Mouse (Mus musculus) bone marrow macrophage, adult 2 months (primary cell): Measurements from ENCODE around the gene Syt2. TPM values are rescaled to one million over a fixed set of nuclear protein-coding genes. Genes with fewer than 3 reads are reported as not detected.

Experiments
- H3K27ac ChIP-seq: 2 replicates; pipeline ENCODE4 v1.5.1; 2012; ENCODE audit warnings: low read depth, low read length; ENCODE audit not compliant: insufficient read depth
- H3K4me1 ChIP-seq: 2 replicates; pipeline ENCODE4 v1.6.1; 2012; ENCODE audit warnings: low read length; ENCODE audit not compliant: control insufficient read depth, insufficient read depth
- H3K4me3 ChIP-seq: 2 replicates; pipeline ENCODE4 v1.5.1; 2012; ENCODE audit warnings: mild to moderate bottlenecking, low read length, moderate library complexity; ENCODE audit not compliant: insufficient read depth
- CTCF ChIP-seq: IDR thresholded peaks from 2 replicates; pipeline ENCODE4 v1.5.1; 2012; ENCODE audit warnings: low read depth, mild to moderate bottlenecking, low read length, moderate library complexity
- POLR2A ChIP-seq: IDR thresholded peaks from 2 replicates; pipeline ENCODE4 v1.6.1; 2012; ENCODE audit warnings: mild to moderate bottlenecking, low read depth, low read length, borderline replicate concordance
- polyA plus RNA-seq: library from polyadenylated mRNA; stranded (reverse); fragments of >200 nt; gene quantifications from 2 replicates; pipeline ENCODE4 v1.2.4, GENCODE M21; 2012; ENCODE audit not compliant: missing spikeins, insufficient read depth, insufficient read length

Gene Syt2
- polyA plus RNA-seq, 1 experiment = not detected

DNA sequence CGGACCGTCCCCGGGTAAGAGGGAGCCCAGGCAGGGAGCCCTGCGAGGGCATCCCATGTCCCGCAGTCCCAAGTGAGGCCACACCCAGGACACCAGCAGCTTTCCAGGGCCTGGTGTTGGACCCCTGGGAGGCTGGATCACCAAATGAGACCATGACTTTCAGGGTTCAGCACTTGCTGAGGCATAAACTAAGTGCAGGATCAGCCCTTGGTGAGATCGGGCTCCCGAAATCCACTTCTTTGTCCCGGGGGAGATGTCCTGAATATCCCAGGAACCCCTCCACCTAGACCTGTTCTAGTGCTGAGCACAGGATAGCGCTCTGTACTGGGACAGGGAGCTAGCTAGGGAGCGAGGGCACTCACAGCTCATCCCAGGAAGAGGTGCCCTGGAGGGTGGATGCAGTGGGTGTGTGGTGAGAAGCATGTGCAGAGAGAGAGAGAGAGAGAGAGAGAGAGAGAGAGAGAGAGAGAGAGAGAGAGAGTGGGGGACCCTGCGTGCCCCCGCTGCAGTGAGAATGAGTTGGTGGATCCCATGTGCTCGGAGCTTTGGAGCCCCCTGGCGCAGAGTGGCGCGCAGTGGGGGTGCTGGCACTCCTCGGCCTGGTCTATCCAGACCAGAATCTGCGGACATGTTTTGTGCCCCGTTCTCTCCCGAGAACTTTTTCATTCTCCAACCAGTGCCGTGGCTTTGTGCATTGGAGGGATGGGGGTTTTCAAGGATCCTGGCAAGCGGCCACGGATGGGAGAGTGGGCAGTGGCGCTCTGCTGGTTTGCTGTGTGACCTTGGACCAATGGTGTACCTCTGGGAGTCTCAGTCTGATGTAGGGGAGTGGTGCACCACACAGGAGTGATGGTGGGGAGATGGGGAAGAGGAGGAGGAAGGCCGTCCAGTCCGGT is 63.2 kb downstream of the Syt2 start:
- no peak overlapping the region for H3K4me3 ChIP-seq
- H3K27ac ChIP-seq = no peak overlapping the region
- TF ChIP-seq POLR2A (no peak), CTCF (no peak)
- no peaks in the 10 kb centered on the region for H3K4me1 ChIP-seq

DNA sequence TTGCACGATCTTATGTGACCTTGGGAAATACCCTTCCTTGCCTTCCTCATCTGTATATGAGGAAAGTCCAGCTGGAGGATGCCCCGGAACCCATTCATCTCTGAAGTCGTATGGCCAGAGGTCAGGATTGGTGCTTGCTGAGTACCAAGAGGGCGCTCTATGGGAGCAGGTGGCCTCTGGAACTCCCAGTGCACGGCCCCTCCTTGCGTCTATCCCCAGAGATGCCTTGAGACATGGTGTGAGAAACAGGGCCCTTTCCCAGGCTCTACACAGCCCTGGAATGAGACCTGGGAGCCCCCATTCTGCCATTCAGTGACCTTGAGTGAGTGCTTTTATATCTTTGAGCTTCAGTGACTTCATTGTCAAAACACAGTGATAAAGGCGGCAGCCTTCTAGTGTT is 64.6 kb downstream of the Syt2 start:
- Histone ChIP-seq H3K27ac (no peak overlapping the region), H3K4me3 (no peak overlapping the region), H3K4me1 (no peaks in the 10 kb centered on the region)
- TF ChIP-seq POLR2A = no peak

DNA sequence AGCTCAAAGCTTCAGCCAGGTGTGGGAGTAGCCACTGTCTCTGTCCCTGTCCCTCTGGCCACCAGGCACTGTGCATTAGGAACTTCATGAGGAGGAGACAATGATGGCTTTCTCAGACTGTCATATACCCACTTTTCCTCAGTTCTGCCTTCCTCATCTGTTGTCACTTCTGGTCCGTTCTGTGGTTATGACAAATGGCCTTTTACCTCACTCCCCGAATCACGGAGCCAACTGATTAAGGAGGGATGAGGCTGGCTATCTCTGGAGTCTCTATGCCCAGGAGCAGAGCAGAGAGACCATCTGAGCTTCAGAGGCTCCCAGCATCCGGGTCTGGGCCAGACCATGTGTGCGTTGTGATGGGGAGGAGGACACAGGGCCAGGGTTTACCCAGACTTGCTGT is 65.2 kb downstream of the Syt2 start:
- no peak overlapping the region for H3K4me3 ChIP-seq
- H3K27ac ChIP-seq = no peak overlapping the region
- no peaks in the 10 kb centered on the region for H3K4me1 ChIP-seq
- no peak for TF ChIP-seq POLR2A
- TF ChIP-seq CTCF = no peak

DNA sequence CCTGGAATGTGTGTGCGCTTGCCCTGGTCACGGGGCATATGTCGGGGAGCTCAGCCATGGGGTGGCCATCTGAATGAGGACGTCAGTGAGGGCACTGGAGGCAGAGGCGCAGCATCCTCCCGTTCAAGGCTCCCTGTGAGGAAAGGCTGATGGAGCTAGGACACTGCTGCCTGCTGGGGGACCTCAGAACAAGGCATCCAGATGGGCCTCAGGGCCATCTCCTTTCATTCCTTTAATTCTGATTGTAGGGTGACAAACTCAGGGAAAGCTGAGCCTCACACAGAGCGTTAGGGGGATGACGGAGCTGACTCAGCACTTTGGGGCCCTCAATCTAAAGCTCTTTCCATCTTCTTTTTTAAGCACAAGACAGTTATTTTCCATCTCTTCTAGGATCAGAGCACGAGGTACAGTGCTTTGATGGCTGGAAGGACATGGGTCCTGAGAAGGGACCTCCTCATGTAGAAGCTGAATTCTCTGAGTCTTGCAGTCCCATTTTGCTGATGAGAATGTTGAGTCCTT is 66.4 kb downstream of the Syt2 start:
- no peak for TF ChIP-seq CTCF
- TF ChIP-seq POLR2A = no peak
- Histone ChIP-seq H3K4me3 (no peak overlapping the region), H3K27ac (no peak overlapping the region), H3K4me1 (no peaks in the 10 kb centered on the region)

DNA sequence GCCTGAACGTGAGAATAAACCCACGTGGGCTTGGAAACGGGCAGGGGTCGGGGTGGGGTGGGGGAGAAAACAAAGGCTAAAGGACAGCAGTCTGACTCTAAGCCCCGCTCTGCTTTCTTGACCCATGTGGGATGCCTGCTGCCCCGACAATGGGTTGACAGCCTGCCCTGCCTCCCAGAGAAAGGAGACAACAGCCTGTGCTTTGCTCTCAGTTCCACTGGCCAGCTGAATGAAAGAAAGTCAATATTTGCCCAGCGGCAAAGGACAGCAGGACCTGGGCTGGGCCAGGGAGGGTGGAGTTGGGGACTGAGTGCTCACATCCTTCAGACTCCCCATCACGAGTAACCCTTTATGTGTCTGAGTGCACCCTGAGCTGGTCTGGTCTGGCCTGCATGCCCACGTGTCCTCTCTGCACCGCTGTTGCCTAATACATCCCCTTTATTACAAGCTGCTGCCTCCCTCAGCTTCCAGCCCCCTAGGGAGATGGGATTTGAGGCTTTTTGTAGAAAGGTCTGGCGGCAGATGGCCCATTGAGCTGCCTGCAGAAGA is 67.0 kb downstream of the Syt2 start:
- Histone ChIP-seq H3K4me1 (no peaks in the 10 kb centered on the region), H3K4me3 (no peak overlapping the region), H3K27ac (no peak overlapping the region)
- no peak for TF ChIP-seq POLR2A

DNA sequence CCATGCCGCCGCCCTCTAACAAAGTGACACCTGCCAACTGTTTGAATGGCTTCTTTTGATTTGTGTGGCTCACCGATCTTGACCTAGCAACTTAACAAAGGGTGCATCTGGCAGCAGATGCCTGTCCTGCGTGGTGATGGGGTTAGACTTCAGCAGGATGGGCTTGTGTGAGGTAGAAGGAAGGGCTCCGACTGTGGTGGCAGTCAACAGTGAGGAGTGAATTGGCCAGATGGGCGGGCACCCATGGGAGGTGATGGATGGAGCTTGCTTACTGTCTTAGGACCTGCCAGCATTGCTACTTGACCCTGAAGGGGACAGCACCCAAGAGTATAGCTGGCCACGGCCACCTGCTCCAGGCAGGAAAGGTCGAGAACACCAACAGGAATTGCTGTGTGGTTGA is 67.7 kb downstream of the Syt2 start:
- no peaks in the 10 kb centered on the region for H3K4me1 ChIP-seq
- no peak overlapping the region for H3K27ac ChIP-seq
- H3K4me3 ChIP-seq = no peak overlapping the region
- TF ChIP-seq POLR2A (no peak), CTCF (no peak)

DNA sequence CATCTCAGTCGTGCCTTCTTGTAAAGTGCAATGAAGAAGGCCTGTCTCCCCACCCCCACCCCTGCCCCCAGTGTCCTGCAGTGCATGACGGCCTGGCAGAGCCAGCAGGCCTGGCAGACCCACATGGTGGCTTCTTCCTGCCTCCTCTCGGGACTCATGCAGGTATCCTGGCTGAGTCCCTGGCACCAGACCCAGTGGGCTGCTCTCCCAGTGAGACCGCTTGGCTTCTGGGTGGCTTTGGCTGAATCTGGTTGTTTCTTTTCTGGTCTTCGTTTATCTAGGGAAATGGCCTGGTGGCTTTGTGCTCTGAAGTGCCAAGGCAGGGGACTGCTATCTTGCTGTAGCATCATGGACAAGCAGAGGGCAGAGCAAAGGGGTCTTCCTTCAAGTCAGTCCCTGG is 68.6 kb downstream of the Syt2 start:
- Histone ChIP-seq H3K27ac (no peak overlapping the region), H3K4me3 (no peak overlapping the region), H3K4me1 (0 out of 2 replicates have a peak, but pooled peaks cover 3% of the 10 kb centered on the region)
- TF ChIP-seq CTCF (no peak), POLR2A (no peak)

DNA sequence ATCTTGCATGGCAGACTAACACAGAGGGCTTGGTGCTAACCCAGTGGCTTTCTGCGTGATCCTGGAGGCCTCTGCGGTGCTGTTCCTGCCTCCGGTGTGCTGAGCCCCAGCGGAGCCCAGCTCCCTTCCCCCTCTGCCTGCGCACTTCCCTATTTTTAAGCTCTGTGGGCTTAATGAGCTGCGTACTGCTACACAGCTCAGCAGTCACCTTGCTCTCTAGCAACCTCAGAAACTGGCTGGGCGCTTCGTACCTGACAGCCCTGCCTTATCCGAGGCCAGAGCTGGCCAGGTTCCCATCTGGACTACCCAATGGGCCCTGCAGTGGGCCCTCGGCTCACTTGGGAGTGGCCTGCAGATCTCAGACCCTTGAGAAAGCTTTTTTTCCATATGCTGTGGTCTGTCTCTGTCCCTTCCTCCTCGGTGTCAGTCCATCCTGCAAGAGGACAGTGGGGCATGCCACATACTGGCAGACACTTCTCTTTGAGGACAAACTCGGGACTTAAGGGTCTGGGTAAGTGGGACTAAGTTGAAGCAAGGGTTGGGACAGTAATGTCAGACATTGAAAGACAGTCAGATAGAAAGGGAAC is 73.3 kb downstream of the Syt2 start:
- TF ChIP-seq POLR2A (no peak), CTCF (no peak)
- Histone ChIP-seq H3K27ac (no peak overlapping the region), H3K4me3 (peak overlapping the region; percentile 12; the same call in 1 of the 2 replicates), H3K4me1 (0 out of 2 replicates have a peak, but pooled peaks cover 4% of the 10 kb centered on the region)

DNA sequence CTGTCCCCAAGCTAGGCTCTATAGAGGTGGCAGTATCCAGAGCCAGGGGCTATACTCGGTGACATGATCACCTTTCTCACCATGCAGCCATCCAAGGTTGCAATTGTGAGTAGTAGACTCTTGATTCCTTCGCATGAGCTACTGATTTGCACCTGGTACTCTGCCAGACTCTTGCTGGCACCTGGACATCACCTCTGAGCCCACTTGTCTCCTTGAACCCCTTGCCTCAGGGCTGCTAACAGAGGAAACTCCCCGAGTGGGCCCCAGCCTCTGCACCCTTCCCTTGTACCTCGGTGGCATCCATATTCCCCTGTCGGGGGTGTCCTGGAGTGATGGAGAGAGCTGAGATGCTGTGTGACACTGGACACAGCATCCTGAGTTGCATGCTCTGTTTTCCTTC is 75.0 kb downstream of the Syt2 start:
- Histone ChIP-seq H3K4me3 (no peak overlapping the region), H3K4me1 (0 out of 2 replicates have a peak, but pooled peaks cover 4% of the 10 kb centered on the region), H3K27ac (no peak overlapping the region)
- TF ChIP-seq CTCF (no peak), POLR2A (no peak)

DNA sequence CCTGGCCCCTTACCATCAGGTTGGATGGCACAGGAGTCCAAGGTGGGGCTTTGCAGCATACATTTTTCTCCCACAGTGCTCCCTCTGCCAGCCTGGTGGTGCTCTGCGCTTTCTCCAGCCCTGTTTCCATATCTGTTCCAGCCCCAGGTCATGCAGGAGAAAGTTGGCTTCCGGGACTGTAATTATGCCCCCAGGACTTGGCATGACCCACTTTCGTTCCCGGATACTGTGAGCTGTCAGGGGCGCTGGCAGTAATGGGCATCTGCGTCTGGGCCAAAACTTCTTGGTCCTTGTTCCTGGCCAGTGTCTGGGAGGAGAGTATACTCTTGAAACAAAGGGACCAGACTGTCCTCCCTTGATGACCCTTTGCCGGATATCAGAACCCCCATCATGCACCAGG is 76.4 kb downstream of the Syt2 start:
- Histone ChIP-seq H3K4me3 (no peak overlapping the region), H3K27ac (no peak overlapping the region), H3K4me1 (peaks cover 8% of the 10 kb centered on the region; the same call in 1 of the 2 replicates)
- no peak for TF ChIP-seq POLR2A
- no peak for TF ChIP-seq CTCF
